Mouse (Mus musculus) megakaryocyte, embryonic 14.5 days (primary cell): ENCODE results near the gene Kifc1.

ENCODE experiments used
- FLI1 ChIP-seq: IDR thresholded peaks from 2 replicates; pipeline ENCODE4 v1.6.1; 2012; ENCODE audit warnings: low read length, inconsistent platforms, mixed read lengths
- GATA1 ChIP-seq: IDR thresholded peaks from 3 replicates; pipeline ENCODE4 v1.6.1; 2012; ENCODE audit warnings: mixed read lengths, low read length, inconsistent platforms, borderline replicate concordance

- TF ChIP-seq GATA1 (no peak), FLI1 (no peak)
Observed at GRCm38 (mm10) chr17:33891357-33891756, 896 bp upstream of the Kifc1 start.
